Mouse (Mus musculus): ENCODE results near the gene Troap. TPM values are rescaled to one million over a fixed set of nuclear protein-coding genes. Genes with fewer than 3 reads are reported as not detected.

Troap gene
- 27.1 TPM in 2 replicates for polyA plus RNA-seq (2015; fragmentation: Nextera tagmentation; extraction: Ambion mirVana)

DNA sequence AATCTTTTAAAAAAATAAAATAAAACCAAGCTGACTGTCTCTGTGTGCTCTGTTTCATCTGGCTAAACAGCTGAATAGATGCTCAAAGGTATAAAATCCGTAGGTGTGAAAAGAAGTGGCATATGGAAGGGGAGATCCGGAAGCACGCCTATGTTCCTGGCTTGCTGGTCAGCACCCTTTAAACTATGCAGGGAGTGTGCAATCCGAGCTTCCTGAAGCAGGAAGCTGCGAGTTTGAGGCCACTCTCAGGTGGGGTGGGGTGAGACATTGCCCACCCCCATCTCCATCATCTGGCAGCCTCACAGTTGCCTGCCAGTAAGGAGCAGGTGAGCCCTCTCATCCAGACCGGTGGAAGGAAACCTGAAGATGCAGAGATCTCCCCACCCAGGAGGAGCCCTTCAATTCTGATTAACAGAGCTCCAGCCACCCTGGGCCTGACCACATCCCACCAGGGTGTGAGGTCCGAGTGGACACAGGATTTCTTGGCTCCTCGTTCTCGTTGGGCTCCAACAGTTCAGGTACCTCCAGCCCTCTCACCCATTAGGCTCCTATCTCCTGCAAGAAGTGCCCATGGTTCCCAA is at the start of gene Troap:
TSS of gene Troap (plus strand) at position 557 of the 581 bp plus-strand sequence.
- Histone ChIP-seq H3K4me1 (peaks cover 29% of the 10 kb centered on the region), H3K4me3 (replicated peaks) (peak within 1 kb of the TSS; percentile 65), H3K27ac (replicated peaks) (peak within 1 kb of the TSS; percentile 99), H3K9me3 (replicated peaks) (no peaks in the 10 kb centered on the region), H3K36me3 (peaks cover 11% of the 10 kb centered on the region; the same call in 1 of the 2 replicates), H3K9ac (peak within 1 kb of the TSS; percentile 69), H3K4me2 (replicated peaks) (peak within 1 kb of the TSS; percentile 93), H3K27me3 (no peaks in the 10 kb centered on the region)
- peak; percentile 15; the same call in 1 of the 2 replicates for ATAC-seq (ENCODE audit: insufficient number of reproducible peaks, low FRiP score, low TSS enrichment, low read depth)
- WGBS, result 15% methylated on average over 9 of the region's 9 CpGs

DNA sequence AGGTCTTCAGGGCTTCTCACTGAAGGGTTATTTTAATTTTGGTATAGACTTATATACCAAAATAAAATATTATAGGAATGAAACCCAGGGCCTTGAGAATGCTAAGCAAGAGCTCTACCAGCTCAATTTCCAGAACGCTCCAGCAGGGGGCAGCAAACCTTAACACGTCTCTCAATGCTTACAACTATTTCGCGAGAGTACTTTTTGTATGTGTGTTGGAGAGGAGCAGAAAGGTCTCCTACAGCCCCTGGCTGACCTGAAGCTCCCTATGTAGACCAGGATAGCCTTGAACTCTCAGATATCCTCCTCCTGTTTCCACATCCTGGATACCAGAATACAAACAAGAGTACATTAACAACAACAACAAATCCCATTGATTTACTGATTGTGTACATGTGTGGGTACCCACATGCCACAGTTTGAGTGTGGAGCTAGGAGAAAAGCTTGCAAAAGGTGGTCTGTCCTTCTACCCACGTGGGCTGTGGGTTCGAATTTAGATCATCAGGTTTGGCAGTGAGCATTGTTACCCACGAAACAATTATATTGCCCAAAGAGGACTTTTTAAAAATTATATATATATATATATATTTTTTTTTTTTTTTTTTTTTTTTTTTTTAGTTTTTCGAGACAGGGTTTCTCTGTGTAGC is 49.6 kb upstream of the Troap start:
- Histone ChIP-seq H3K27me3 (no peaks in the 10 kb centered on the region), H3K9me3 (replicated peaks) (no peaks in the 10 kb centered on the region), H3K9ac (no peak overlapping the region), H3K4me3 (replicated peaks) (no peak overlapping the region), H3K27ac (replicated peaks) (no peak overlapping the region), H3K4me1 (peaks cover 6% of the 10 kb centered on the region), H3K36me3 (no peaks in the 10 kb centered on the region), H3K4me2 (replicated peaks) (no peak overlapping the region)
- WGBS, result 21% methylated on average over 7 of the region's 8 CpGs
- ATAC-seq (ENCODE audit: insufficient number of reproducible peaks, low FRiP score, low TSS enrichment, low read depth), result no peak

DNA sequence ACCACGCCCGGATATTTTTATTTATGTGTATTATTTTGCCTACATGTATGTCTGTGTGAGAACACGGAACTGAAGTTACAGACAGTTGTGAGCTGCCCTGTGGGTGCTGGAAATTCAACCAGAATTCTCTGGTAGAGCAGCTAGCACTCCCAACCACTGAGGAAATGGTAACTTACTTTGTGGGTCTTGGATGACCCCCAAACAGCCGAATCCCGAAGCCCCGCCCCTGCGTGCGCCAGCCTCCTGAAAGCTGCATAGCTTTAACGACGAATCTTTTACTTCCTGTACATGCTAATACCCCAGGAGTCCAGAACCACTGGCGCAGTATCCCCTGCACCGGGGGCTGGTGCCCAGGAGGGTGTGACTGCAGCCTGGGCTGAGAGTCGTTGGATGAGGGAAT is 49.0 kb upstream of the Troap start:
- no peak overlapping the region for H3K4me2 ChIP-seq (replicated peaks)
- H3K27ac ChIP-seq (replicated peaks), result no peak overlapping the region
- WGBS, result 76% methylated on average over 13 of the region's 13 CpGs
- no peak overlapping the region for H3K4me3 ChIP-seq (replicated peaks)
- no peak for ATAC-seq (ENCODE audit: insufficient number of reproducible peaks, low FRiP score, low TSS enrichment, low read depth)
- H3K4me1 ChIP-seq, result peaks cover 6% of the 10 kb centered on the region
- no peaks in the 10 kb centered on the region for H3K9me3 ChIP-seq (replicated peaks)
- no peaks in the 10 kb centered on the region for H3K36me3 ChIP-seq
- H3K9ac ChIP-seq, result no peak overlapping the region
- no peaks in the 10 kb centered on the region for H3K27me3 ChIP-seq

DNA sequence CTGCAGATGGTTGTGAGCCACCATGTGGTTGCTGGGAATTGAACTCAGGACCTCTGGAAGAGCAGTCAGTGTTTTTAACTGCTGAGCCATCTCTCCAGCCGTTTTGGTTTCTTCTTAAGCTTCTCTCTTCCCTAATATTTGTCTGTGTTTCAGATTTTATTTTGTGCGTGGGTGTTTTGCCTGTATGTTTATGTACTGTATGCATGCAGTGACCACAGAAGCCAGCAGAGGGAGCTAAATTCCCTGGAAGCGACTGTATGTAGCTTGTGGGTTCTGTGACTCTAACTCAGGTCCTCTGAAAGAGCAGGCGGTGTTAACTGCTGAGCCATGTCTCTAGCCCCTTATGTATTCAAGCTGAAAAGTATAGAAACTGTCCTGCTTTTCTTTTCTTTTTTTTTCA is 48.1 kb upstream of the Troap start:
- Histone ChIP-seq H3K9ac (no peak overlapping the region), H3K27ac (replicated peaks) (no peak overlapping the region), H3K4me3 (replicated peaks) (no peak overlapping the region), H3K9me3 (replicated peaks) (no peaks in the 10 kb centered on the region), H3K4me2 (replicated peaks) (no peak overlapping the region), H3K4me1 (peaks cover 8% of the 10 kb centered on the region), H3K27me3 (no peaks in the 10 kb centered on the region), H3K36me3 (no peaks in the 10 kb centered on the region)
- WGBS, result 61% methylated on average over 4 of the region's 4 CpGs
- no peak for ATAC-seq (ENCODE audit: insufficient number of reproducible peaks, low FRiP score, low TSS enrichment, low read depth)

DNA sequence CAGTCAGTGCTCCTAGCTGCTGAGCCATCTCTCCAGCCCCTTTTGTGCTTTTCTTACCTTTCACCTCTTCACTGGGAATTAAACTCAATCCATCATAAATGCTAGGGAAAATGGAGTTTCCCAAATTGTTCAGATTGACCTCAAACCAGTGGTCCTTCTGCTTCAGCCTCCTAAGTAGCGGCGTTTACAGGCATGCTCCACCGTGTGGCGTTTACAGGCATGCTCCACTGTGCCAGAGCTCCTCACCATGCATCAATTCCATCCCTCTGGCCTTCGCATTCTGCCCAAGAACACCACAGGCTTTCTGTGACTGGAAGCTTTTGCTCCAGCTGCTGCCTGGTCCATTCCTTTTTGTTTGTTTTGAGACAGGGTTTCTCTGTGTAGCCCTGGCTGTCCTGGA is 47.3 kb upstream of the Troap start:
- no peak for ATAC-seq (ENCODE audit: insufficient number of reproducible peaks, low FRiP score, low TSS enrichment, low read depth)
- H3K4me1 ChIP-seq, result peaks cover 15% of the 10 kb centered on the region
- H3K27ac ChIP-seq (replicated peaks), result no peak overlapping the region
- no peak overlapping the region for H3K9ac ChIP-seq
- no peak overlapping the region for H3K4me2 ChIP-seq (replicated peaks)
- H3K27me3 ChIP-seq, result no peaks in the 10 kb centered on the region
- H3K9me3 ChIP-seq (replicated peaks), result no peaks in the 10 kb centered on the region
- WGBS, result 66% methylated on average over 5 of the region's 5 CpGs
- no peaks in the 10 kb centered on the region for H3K36me3 ChIP-seq
- H3K4me3 ChIP-seq (replicated peaks), result no peak overlapping the region

DNA sequence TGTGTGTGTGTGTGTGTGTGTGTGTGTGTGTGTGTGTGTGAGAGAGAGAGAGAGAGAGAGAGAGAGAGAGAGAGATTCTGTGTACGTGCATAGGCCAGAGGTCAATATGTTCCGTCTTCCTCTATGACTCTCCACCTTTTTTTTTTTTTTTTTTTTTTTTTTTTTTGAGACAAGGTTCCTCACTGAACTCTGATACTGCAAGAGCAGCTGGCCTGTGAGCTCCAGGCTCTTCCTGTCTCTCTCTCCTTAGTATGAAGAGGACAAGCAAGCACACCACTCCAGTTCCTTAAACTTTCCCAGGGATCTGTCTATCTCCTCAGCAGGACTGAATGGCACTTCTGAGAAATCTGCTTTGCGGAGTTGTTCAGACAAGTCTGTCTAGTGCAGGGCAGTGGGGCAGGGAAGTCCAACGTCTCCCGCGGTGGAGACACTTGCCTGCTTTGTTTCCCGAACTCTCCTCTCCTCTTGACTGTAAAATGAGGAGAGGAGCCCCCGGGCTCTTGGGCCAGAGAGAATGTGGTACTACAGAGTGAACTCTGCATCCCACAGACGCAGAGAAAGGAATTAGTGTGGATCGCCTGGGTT is 45.4 kb upstream of the Troap start:
- Histone ChIP-seq H3K4me3 (replicated peaks) (peak overlapping the region; percentile 69), H3K36me3 (no peaks in the 10 kb centered on the region), H3K4me1 (peaks cover 23% of the 10 kb centered on the region), H3K9me3 (replicated peaks) (no peaks in the 10 kb centered on the region), H3K27me3 (no peaks in the 10 kb centered on the region), H3K27ac (replicated peaks) (peak overlapping the region; percentile 84), H3K9ac (peak overlapping the region; percentile 37; the same call in 1 of the 2 replicates), H3K4me2 (replicated peaks) (peak overlapping the region; percentile 76)
- 3% methylated on average over 10 of the region's 10 CpGs for WGBS
- ATAC-seq (ENCODE audit: insufficient number of reproducible peaks, low FRiP score, low TSS enrichment, low read depth), result no peak

DNA sequence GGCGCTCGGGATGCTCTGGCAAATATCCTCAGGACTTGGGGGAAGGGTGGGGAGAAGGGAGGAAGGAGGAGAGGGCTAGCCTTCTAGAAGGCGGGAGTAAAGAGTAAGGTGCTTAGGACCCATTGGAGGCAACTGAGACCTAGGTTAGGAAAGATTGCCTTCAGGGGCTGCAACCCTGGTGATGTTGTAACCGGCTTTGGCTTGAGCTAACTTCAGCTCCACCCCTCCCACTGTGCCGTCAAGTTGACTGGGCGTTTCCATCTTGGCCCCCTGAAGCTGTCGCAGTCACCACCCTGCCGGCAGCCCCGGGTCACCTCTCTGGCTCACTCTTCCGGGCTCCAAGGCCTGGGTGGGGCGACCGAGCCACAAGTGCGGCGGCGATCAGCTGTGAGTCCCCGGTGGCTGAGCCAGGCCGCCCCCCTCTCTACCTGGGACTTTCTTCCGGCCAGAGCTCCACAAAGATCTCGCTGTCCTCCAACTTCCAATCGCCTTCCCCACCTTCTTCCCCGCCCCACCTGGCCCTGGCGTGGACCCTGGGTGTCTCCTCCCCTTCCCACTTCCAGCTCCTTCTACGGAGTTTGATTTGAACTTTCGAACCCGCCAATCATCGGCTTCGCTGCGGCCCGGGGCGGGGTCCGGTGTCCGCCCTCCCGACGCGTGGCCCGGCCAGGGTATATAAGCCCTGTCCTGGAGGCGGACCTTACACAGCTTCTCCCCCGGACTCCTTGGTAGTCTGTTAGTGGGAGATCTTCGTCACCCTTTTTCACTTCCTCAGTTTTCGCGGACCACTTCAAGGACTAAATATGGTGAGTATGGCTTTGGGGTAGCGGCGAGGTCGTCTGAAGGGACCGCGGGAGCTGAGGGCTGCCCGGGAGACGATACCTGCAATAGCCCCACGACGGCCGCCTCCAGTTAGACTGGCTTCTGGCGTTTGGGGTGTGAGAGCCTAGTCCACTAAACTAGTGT is 44.5 kb upstream of the Troap start, which contains the start of gene Tuba1c:
TSS of gene Tuba1c (plus strand) at position 273 of the 966 bp plus-strand sequence.
- WGBS, result under 1% methylated on average over 52 of the region's 52 CpGs
- peaks cover 5% of the 10 kb centered on the region; the same call in 1 of the 2 replicates for H3K36me3 ChIP-seq
- peak within 1 kb of the TSS; percentile 84 for H3K27ac ChIP-seq (replicated peaks)
- ATAC-seq (ENCODE audit: insufficient number of reproducible peaks, low FRiP score, low TSS enrichment, low read depth), result peak; percentile 94
- H3K9me3 ChIP-seq (replicated peaks), result no peaks in the 10 kb centered on the region
- H3K4me2 ChIP-seq (replicated peaks), result peak within 1 kb of the TSS; percentile 76
- H3K9ac ChIP-seq, result peak within 1 kb of the TSS; percentile 59
- H3K27me3 ChIP-seq, result no peaks in the 10 kb centered on the region
- H3K4me1 ChIP-seq, result peaks cover 23% of the 10 kb centered on the region
- H3K4me3 ChIP-seq (replicated peaks), result peak within 1 kb of the TSS; percentile 69

DNA sequence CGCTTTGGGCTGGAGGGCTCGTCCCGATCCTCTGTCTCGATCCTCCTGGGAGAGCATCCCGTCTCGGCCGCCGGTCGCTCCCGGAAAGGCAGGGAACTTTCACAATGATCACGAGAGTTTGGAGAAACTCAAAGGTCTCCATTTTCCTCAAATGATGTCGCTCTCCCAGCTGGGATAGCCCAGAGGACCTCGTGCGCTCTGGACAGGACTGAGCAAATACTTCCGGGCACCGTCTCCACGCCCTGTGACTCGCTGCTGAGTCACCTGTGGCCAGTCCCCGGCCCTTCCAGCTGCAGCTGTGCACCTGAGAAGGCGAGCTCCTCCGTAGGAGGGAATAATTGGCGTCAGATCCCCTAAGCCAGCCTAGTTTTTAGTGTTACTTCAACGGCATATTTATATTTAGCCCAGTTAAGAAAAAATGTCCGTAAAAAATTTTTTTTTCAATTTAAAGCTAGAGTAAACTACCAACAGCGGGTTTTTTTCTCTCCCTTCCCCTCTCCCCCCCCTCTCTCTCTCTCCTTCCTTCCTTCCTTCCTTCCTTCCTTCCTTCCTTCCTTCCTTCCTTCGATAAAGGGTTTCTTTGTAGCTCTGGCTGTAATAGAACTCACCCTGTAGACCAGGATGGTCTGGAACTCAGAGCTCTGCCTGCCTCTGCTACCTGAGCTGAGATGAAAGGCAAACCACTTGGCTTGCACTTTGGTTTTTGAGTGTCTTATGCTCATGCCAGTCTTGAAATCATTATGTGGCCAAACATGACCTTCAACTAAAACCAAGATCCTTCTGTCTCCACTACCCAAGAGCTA is 43.6 kb upstream of the Troap start:
- H3K9ac ChIP-seq, result peak overlapping the region; percentile 59
- WGBS, result 9% methylated on average over 26 of the region's 26 CpGs
- H3K9me3 ChIP-seq (replicated peaks), result no peaks in the 10 kb centered on the region
- H3K27ac ChIP-seq (replicated peaks), result peak overlapping the region; percentile 84
- H3K36me3 ChIP-seq, result peaks cover 14% of the 10 kb centered on the region
- ATAC-seq (ENCODE audit: insufficient number of reproducible peaks, low FRiP score, low TSS enrichment, low read depth), result peak; percentile 45; the same call in 1 of the 2 replicates
- no peaks in the 10 kb centered on the region for H3K27me3 ChIP-seq
- peak overlapping the region; percentile 69 for H3K4me3 ChIP-seq (replicated peaks)
- peaks cover 23% of the 10 kb centered on the region for H3K4me1 ChIP-seq
- H3K4me2 ChIP-seq (replicated peaks), result peak overlapping the region; percentile 76

DNA sequence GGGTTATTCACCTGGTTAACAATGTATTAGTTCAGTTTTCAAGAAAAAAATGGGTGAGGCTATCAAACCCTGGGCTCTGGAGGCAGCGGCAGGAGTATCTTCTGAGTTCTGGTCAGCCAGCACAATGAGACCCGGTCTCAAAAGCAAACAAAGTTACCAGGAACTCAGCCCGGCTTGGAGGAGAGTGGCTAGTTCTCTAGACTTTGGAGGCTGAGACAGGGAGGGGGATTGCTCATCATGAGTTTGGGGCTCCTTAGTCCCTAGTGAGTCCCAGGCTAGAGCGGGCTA is 43.0 kb upstream of the Troap start:
- Histone ChIP-seq H3K27me3 (no peaks in the 10 kb centered on the region), H3K4me3 (replicated peaks) (peak overlapping the region; percentile 69), H3K27ac (replicated peaks) (no peak overlapping the region), H3K9me3 (replicated peaks) (no peaks in the 10 kb centered on the region), H3K4me1 (peaks cover 23% of the 10 kb centered on the region), H3K4me2 (replicated peaks) (peak overlapping the region; percentile 76), H3K36me3 (peaks cover 19% of the 10 kb centered on the region), H3K9ac (no peak overlapping the region)
- ATAC-seq (ENCODE audit: insufficient number of reproducible peaks, low FRiP score, low TSS enrichment, low read depth), result no peak
- 83% methylated on average over 4 of the region's 4 CpGs for whole genome bisulfite sequencing

DNA sequence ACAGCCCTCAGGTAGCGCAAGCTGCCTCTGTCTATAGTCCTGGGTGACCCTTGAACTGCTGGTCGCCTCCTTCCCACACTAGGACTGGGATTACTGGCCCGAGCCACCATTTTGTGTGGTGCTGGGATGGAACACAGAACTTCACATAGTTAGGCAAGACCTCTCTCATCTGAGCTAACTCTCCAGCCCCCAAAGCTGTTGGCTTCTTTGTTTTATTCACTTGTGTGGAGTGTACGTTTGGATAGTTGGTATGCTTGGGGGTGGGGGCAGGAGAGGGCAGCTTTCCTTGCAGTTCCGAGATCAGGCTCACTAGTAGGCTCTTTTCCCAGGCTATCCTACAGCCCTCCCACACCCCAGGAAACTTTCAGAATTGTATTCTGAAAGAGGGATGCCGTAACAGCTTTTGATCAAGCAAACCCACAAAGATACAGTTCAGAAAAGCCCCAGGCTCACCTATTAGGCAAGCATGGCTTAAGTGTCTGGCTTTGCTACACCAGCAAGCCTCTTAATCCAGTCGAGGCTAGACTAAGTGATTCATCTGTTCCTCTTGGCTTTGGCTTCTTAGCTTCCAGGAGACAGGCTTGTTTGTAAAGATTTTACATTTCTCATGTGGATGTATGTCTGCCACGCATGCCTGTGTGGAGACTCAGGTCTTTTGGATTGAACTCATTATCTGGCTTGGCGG is 42.2 kb upstream of the Troap start:
- H3K4me3 ChIP-seq (replicated peaks), result peak overlapping the region; percentile 69
- H3K4me2 ChIP-seq (replicated peaks), result peak overlapping the region; percentile 76
- no peak overlapping the region for H3K27ac ChIP-seq (replicated peaks)
- no peaks in the 10 kb centered on the region for H3K27me3 ChIP-seq
- H3K4me1 ChIP-seq, result peaks cover 23% of the 10 kb centered on the region
- peaks cover 25% of the 10 kb centered on the region for H3K36me3 ChIP-seq
- 68% methylated on average over 9 of the region's 9 CpGs for WGBS
- H3K9me3 ChIP-seq (replicated peaks), result no peaks in the 10 kb centered on the region
- H3K9ac ChIP-seq, result no peak overlapping the region
- no peak for ATAC-seq (ENCODE audit: insufficient number of reproducible peaks, low FRiP score, low TSS enrichment, low read depth)
